Mouse (Mus musculus) inflammation-experienced regulatory T-cells, adult 6 months (primary cell): Measurements from ENCODE around the gene Ralgds. TPM values are rescaled to one million over a fixed set of nuclear protein-coding genes. Genes with fewer than 3 reads are reported as not detected.
A peak's percentile ranks its signal among the peaks of the same experiment; 100 is the strongest.

Source experiments
- ATAC-seq: one replicate; pipeline ENCODE4 v1.8.0; 2017
- polyA plus RNA-seq, 3 experiments: library from polyadenylated mRNA; unstranded; fragments of 100-300 nt; shearing (Covaris generic); gene quantifications; one replicate each; pipeline ENCODE4 v1.2.1; 2017

Ralgds gene
- polyA plus RNA-seq, 3 experiments from 2014 or later = 5.7 to 7.5 (median 5.9) TPM

- no peak for ATAC-seq
Measured at GRCm38 (mm10) chr2:28569903-28570302, 57.0 kb downstream of the Ralgds start.

DNA sequence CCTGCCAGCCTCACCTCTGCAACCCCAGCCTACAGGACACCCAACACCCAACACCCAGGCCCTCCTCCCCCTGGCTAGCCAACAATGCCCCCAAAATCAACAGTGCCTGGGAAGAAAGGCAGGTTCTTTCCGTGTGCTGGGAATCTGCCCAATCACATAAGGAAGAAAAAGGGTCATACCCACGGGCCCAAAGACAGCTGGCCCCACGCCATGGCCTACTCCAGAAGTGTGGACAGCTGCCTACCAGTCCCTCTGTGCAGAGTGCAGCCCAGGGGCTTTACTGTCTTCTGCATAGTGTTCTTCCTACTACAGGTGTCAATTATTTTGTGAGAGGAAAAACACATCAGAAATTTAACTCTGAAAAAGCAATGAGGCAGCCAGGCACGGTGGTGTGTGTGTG, 62.4 kb downstream of the Ralgds start:
- no peak for ATAC-seq

- no peak for ATAC-seq
Measured at GRCm38 (mm10) chr2:28576815-28577214, 63.9 kb downstream of the Ralgds start.

DNA sequence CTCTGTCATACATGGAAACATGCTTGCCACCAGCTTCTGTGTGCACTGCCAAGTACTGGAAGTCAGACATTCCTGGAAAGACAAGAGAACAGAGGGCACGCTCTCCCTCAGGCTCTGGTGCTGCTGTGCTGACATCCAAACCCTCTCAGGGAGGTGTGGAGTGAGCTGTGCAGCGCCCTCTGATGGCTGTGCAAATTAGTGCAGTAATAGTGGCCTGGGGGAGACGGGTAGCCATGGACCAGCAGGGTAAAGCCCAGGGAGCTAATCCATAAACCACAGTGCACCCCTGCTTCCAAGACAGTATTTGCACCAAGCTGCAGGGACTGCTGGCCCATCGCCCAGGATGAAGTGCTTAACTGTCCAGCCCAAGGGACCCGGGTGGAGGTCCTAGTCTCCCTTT, 65.1 kb downstream of the Ralgds start:
- ATAC-seq = no peak

- ATAC-seq = peak; percentile 88
Measured at GRCm38 (mm10) chr2:28582647-28583353, 69.9 kb downstream of the Ralgds start.

GRCm38 (mm10) chr2:28583651-28584050, 70.7 kb downstream of the Ralgds start, which contains the start of gene Gtf3c5:
Gene Gtf3c5 (minus strand): TSS chr2:28583751.
- ATAC-seq = no peak

DNA sequence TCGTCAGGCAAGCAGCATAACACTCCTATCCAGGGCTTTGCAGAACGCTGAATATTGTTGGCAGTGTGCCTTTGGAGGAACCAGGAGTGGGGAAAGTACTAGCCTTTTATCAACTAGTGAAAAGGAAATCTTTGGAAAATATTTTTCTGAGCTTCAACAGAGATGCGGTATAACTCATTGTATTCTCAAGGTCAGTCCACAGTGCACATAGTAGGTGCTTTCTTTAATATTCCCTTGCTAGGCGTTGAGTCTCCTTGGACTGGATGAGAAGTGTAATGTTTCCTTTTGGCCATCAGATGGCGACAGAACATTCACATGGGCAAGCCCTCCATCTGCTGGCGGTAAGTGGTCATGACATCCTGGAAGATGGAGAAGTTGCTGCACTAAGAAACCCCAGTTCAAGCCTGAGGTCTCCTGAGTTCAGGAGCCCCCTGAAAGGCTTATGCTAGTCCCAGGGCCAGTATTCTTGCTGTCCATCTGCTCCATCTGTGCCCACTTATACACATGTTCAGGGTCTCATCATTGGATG, 72.2 kb downstream of the Ralgds start:
- peak; percentile 53 for ATAC-seq

DNA sequence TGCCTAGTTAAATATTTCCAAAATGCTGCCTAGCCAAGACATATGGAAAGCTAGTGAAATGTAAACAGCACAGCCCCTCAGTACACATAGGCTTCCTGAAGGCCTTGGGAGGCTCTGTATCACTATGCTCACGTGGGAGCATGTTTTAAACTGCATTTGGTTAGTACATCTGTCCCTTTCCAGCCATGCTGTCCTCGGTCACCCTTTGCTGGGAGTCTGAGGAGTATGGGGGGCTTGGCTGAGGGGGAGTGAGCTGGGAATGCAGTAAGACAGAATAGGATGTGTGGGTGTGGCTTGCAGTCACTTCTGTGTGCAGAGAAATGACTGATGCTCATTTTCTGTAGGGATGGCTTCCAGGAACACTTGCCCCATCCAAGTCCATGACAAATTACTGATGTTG, 72.8 kb downstream of the Ralgds start:
- ATAC-seq = no peak

- no peak for ATAC-seq
Measured at GRCm38 (mm10) chr2:28588574-28588973, 75.6 kb downstream of the Ralgds start.

DNA sequence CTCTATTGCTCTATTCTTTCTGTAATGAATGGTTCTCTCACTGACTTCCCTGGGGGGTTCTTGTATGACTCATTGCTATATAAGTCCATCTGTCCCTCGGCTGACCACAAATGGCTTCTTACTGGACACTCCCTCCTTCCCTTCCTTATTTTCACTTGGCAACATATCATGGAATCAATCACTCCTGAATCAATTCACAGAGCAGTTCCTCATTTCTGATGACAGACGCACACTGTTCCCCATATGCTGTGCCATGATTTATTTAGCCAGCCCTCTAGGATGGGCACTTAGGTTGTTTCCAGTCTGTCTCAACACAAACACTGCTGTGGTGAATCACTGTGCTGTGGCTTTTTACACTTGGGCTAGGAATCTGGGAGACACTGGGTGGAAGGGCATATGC, 78.6 kb downstream of the Ralgds start:
- ATAC-seq = no peak

DNA sequence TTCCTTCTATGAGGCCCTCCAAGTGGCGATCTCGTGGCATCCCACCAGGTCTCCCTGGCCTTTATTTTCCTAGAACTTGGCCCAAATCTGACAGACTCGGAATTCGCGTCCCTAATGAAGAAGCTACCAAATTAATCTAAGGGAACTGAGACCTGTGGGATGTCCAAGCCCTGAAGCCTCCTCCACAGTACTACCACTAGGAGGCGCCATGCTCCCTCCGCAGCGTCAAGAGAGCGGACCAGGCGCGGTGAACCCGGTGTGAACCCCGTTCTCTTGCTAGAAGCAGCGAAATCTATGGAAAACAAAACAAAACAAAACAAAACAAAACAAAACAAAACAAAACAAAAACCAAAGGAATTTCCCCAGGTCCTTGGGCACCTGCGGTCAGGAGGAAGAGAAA, 79.9 kb downstream of the Ralgds start:
- ATAC-seq = no peak

- no peak for ATAC-seq
Measured at GRCm38 (mm10) chr2:28596021-28596420, 83.1 kb downstream of the Ralgds start.

GRCm38 (mm10) chr2:28596998-28597397, 84.1 kb downstream of the Ralgds start:
- no peak for ATAC-seq

GRCm38 (mm10) chr2:28597733-28598547, 85.0 kb downstream of the Ralgds start:
- ATAC-seq = no peak

DNA sequence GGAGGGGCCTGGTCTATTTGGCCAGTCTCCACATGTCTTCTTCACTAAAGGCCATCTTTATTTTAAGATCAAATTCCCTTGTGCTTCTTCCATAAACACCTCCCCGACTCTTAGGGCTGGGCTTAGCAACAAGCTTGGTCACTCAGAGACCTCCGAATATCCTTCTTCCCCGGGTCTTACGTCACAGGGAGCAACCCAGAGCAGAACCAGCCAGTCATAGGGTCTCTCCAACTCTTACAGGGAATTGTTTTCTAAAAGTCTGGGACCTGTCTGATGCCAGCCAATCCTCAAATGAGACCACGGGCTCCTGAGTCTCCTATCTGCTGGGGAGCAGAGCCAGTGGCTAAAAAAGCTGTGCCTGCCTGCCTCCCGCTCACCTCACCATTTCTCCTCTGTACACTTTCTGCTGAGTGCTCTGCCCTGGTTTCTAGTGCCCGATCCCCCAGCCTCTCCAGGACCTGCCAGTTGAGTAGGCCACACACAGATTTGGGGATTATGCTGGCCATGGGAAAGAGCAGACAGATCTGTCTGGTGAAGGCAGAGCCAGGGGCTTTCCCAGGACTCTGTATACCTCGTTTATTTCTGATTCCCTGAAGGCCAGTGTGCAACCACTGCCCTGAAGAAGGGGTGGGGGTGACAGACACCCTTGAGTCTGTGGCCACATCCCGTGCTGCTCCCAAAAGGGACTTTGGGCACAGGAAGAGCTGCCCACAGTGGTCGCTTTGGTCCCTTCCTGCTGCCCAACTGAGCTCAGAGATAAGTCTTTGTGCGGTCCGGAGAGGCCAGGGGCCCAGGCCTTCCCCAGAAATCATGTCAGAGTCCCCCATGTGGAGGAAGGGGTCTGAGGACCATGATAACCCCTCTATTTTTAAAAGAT, 86.0 kb downstream of the Ralgds start:
- ATAC-seq = no peak

DNA sequence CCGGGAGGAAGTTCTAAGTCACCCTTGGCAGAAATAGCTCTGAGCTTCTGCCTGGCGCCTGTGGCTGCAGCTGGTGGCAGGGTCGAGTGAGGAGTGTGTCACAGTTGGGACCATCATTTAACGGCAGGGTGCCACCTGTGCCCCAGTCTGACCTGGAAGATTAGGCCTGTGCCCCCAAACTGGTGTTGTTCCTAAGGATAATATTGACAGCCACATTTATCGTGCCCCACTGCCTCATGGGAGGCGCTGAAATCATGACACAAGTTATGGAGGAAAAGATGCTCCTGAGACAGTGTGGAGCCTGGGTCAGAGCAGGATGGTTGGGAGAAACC, 86.6 kb downstream of the Ralgds start:
- ATAC-seq = no peak

DNA sequence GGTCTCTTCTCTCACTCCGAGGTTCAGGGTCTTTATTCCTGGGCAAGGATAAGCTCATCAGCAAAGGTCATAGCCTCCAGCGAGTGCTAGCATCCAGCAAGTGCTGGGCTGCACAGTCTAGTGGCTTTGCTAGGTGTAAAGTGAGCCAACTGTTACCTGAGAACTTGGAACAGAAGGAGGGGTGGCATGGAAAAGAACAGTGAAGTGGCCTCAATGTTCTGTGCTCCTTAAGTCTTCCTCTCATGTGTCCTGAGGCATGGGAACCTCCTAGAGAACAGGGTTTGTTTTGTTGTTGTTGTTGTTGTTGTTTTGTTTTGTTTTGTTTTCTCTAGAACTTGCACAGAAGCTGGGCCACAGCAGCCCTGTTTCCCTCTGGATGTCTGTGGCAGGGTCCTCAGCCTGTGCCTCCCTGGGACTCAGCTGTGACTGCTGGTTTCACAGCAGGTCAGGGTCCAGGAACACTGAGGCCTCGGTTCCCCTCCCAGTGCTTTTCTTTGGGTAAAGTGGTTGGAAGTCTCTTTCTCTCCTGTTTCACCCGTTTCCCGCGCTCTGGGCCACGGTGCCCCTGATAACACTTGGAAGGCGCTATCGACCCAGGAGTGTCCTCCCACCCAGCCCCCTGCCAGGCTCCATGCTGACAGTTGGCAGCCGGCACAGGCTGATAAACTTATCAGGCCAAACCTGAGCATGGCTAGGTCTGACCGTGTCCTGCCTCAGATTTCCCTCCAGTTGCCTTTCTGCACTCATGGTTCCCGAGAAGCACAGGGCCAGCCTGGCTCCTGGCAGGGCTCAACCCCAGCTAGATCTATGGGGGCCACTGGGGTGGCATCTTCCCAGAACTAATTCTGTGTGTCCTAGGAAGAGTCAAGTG, 89.0 kb downstream of the Ralgds start:
- ATAC-seq = no peak
